Mouse (Mus musculus): ENCODE results near the gene Fam209.

GRCm38 (mm10) chr2:172437371-172437952 is 34.9 kb upstream of the Fam209 start:
- no peak for TF ChIP-seq CTCF (IDR thresholded peaks at IDR 0.05; ENCODE audit: low read depth)
- TF ChIP-seq EP300 (optimal IDR thresholded peaks at IDR 0.05): no peak
